Mouse (Mus musculus): ENCODE measurements at regions not wholly inside any gene's neighbourhood (a gene's known extent, or its start where the extent isn't known, plus 50 kb on each side); places are given as distances from the start of the nearest gene placed in this dataset.

DNA sequence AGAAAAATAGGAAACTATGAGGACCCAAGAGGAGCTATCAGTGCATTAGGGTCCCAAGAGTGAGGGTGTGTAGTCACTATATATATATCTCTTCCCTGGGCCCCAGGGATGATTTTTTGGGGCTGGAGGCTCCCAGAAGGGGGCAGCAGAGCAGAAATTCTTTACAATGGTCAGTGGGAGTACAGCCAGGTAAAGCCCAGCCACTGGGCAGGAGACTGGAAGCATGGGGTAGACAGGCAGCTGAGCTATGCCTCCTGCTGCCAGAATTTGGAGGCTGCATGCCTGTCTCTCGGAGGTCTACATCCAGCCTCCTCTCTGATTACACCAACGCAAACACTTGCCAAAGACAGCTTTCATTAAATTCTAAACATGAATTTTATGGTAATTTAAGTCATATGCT is 202.7 kb upstream of the Irx1 start:
- H3K27ac ChIP-seq (ENCODE audit: low read depth) = no peak overlapping the region
- 56% methylated on average over 2 of the region's 2 CpGs for WGBS (ENCODE audit: insufficient replicate concordance)
- no peaks in the 10 kb centered on the region for H3K36me3 ChIP-seq (replicated peaks; ENCODE audit: insufficient read depth, low read length)
- no peaks in the 10 kb centered on the region for H3K27me3 ChIP-seq (ENCODE audit: insufficient read depth, low read length)
- TF ChIP-seq CTCF (IDR thresholded peaks at IDR 0.05; ENCODE audit: low read depth) = no peak
- TF ChIP-seq EP300 (IDR thresholded peaks at IDR 0.05; ENCODE audit: low read depth) = no peak
- DNase-seq (no peak), ATAC-seq (no peak)
- no peak overlapping the region for H3K4me3 ChIP-seq (ENCODE audit: low read depth, low read length)
- H3K4me2 ChIP-seq (ENCODE audit: low read depth, low read length) = no peak overlapping the region
- H3K4me1 ChIP-seq (ENCODE audit: insufficient read depth) = no peaks in the 10 kb centered on the region
- no peaks in the 10 kb centered on the region for H3K9me3 ChIP-seq (ENCODE audit: low read length)
- no peak overlapping the region for H3K9ac ChIP-seq (replicated peaks)

DNA sequence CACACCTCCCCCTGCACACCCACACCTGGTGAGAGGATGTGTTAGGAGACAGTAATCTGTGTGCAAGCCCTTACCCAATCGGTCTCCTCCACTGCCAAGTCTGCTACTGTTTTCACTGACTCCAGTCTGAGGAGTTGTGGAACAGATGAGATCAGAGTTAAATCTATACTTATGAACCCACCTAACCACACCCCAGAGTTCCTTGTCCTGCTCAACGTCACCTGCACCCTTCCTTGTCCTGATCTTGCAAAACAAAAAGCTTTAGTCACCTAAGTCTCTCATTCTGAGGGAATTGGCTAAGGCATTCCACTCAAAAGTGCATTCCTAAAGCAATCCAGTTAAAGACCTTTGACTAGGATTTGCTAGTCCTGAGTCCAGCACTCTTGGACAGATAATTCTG is 203.9 kb upstream of the Irx1 start:
- H3K4me1 ChIP-seq (ENCODE audit: insufficient read depth) = no peaks in the 10 kb centered on the region
- H3K4me2 ChIP-seq (ENCODE audit: low read depth, low read length) = no peak overlapping the region
- H3K27ac ChIP-seq (ENCODE audit: low read depth) = no peak overlapping the region
- ATAC-seq = no peak
- no peak overlapping the region for H3K4me3 ChIP-seq (ENCODE audit: low read depth, low read length)
- no peaks in the 10 kb centered on the region for H3K36me3 ChIP-seq (replicated peaks; ENCODE audit: insufficient read depth, low read length)
- TF ChIP-seq EP300 (IDR thresholded peaks at IDR 0.05; ENCODE audit: low read depth) (no peak), CTCF (IDR thresholded peaks at IDR 0.05; ENCODE audit: low read depth) (no peak)
- WGBS (ENCODE audit: insufficient replicate concordance) = 63% methylated on average over 2 of the region's 2 CpGs
- no peaks in the 10 kb centered on the region for H3K9me3 ChIP-seq (ENCODE audit: low read length)
- H3K9ac ChIP-seq (replicated peaks) = no peak overlapping the region
- DNase-seq = no peak
- H3K27me3 ChIP-seq (ENCODE audit: insufficient read depth, low read length) = no peaks in the 10 kb centered on the region

DNA sequence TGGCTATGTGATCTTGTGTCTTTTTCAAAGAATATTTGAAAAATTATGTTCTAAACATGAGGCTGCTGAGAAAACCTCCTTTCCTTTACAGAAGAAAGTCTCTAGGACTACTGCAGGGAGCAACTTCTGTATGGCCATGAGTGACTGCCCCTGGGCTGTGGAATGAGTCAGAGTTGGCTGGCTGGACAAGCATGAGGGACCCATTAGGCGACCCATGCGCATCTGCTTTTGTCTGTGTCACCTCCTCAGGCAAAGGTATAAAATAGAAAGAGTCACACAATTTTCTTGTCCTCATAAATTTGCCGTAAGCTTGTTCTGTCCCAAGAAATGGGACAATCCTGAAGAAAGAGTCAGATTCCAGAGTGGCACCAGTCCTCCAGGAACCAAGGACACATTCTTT is 220.1 kb upstream of the Irx1 start:
- Histone ChIP-seq H3K4me2 (ENCODE audit: low read depth, low read length) (no peak overlapping the region), H3K4me1 (ENCODE audit: insufficient read depth) (no peaks in the 10 kb centered on the region), H3K27ac (ENCODE audit: low read depth) (no peak overlapping the region), H3K9ac (replicated peaks) (no peak overlapping the region), H3K36me3 (replicated peaks; ENCODE audit: insufficient read depth, low read length) (no peaks in the 10 kb centered on the region), H3K9me3 (ENCODE audit: low read length) (no peaks in the 10 kb centered on the region), H3K4me3 (ENCODE audit: low read depth, low read length) (no peak overlapping the region), H3K27me3 (ENCODE audit: insufficient read depth, low read length) (no peaks in the 10 kb centered on the region)
- no peak for ATAC-seq
- DNase-seq = peak; percentile 1
- TF ChIP-seq CTCF (IDR thresholded peaks at IDR 0.05; ENCODE audit: low read depth) = no peak
- no peak for TF ChIP-seq EP300 (IDR thresholded peaks at IDR 0.05; ENCODE audit: low read depth)
- WGBS (ENCODE audit: insufficient replicate concordance) = 81% methylated on average over 3 of the region's 3 CpGs

DNA sequence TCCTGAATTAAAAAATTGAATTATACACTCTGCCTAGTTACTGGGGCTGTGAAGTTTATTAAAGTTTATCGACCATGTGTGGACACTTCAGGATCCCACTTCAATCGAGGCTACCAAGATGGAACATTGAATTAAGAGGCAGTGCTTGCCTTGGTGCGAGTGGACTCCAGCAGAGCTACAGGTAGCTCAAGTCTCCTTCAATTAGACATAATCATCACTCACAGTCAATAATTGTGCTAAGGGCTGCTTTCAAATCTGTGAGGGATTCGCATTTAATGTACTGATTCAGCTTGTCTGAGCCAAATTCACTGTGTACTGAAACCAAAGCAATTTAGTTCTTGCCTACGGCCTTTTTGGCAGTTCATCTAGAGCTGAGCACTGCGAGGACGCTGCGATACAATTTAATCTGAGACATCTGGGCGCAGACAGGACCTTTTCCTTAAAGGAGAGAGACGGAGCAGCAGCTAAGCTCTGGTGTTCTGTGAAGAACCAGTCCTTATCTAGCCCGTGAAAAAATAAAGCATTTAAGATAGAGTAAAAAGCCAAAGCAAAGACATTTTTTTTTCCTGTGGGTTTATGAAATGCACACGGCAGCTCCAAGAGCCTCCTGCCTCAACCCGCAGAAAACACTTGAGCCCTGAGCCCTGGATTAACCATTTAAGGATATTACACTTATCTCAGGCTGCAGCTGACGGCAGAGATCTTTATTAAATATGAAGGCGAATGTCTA is 220.8 kb upstream of the Irx1 start:
- H3K27ac ChIP-seq (ENCODE audit: low read depth) = no peak overlapping the region
- H3K9ac ChIP-seq (replicated peaks) = no peak overlapping the region
- no peaks in the 10 kb centered on the region for H3K9me3 ChIP-seq (ENCODE audit: low read length)
- H3K4me2 ChIP-seq (ENCODE audit: low read depth, low read length) = no peak overlapping the region
- no peak overlapping the region for H3K4me3 ChIP-seq (ENCODE audit: low read depth, low read length)
- H3K4me1 ChIP-seq (ENCODE audit: insufficient read depth) = no peaks in the 10 kb centered on the region
- H3K36me3 ChIP-seq (replicated peaks; ENCODE audit: insufficient read depth, low read length) = no peaks in the 10 kb centered on the region
- no peak for TF ChIP-seq EP300 (IDR thresholded peaks at IDR 0.05; ENCODE audit: low read depth)
- no peak for TF ChIP-seq CTCF (IDR thresholded peaks at IDR 0.05; ENCODE audit: low read depth)
- DNase-seq (no peak), ATAC-seq (no peak)
- H3K27me3 ChIP-seq (ENCODE audit: insufficient read depth, low read length) = no peaks in the 10 kb centered on the region
- WGBS (ENCODE audit: insufficient replicate concordance) = 75% methylated on average over 15 of the region's 15 CpGs

DNA sequence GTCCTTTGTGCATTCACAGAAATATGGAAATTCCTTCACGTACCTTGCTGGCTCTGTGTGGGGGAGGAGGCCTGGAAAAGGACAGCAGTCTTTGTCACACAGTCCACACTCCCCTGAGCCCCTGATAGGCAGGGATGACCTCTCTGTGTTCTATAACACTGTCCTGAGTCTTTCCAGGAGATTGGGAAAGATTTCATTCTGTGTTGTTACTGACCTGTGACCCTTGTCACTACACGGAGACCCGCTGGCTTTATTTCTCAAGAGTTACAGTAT is 221.3 kb upstream of the Irx1 start:
- Histone ChIP-seq H3K4me2 (ENCODE audit: low read depth, low read length) (no peak overlapping the region), H3K4me3 (ENCODE audit: low read depth, low read length) (no peak overlapping the region), H3K27ac (ENCODE audit: low read depth) (no peak overlapping the region), H3K36me3 (replicated peaks; ENCODE audit: insufficient read depth, low read length) (no peaks in the 10 kb centered on the region), H3K4me1 (ENCODE audit: insufficient read depth) (no peaks in the 10 kb centered on the region), H3K27me3 (ENCODE audit: insufficient read depth, low read length) (no peaks in the 10 kb centered on the region), H3K9ac (replicated peaks) (no peak overlapping the region), H3K9me3 (ENCODE audit: low read length) (no peaks in the 10 kb centered on the region)
- 70% methylated on average over 3 of the region's 3 CpGs for WGBS (ENCODE audit: insufficient replicate concordance)
- TF ChIP-seq EP300 (IDR thresholded peaks at IDR 0.05; ENCODE audit: low read depth) = no peak
- DNase-seq = peak; percentile 3
- no peak for ATAC-seq

DNA sequence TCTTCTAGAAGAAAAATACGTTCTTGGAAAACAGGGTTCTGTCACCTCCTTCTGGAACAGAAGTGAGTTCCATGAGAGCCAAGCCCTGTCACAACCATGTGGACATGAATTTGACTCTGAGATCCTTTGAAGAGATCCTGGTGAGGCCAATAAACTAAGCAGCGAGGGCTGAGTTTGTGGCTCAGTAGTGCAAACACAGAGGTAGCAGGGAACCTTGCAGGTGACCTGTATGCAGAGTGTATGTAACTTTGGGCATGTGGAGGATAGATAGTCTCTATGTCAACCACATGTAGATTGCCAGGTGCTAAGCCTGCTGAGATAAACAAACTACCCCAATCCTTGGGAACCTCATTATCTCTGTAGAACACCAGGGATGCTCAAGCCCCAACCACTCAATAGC is 232.4 kb upstream of the Irx1 start:
- Histone ChIP-seq H3K9me3 (ENCODE audit: low read length) (no peaks in the 10 kb centered on the region), H3K9ac (replicated peaks) (no peak overlapping the region), H3K4me1 (ENCODE audit: insufficient read depth) (no peaks in the 10 kb centered on the region), H3K4me3 (ENCODE audit: low read depth, low read length) (no peak overlapping the region), H3K4me2 (ENCODE audit: low read depth, low read length) (no peak overlapping the region), H3K36me3 (replicated peaks; ENCODE audit: insufficient read depth, low read length) (no peaks in the 10 kb centered on the region), H3K27me3 (ENCODE audit: insufficient read depth, low read length) (no peaks in the 10 kb centered on the region), H3K27ac (ENCODE audit: low read depth) (no peak overlapping the region)
- no peak for TF ChIP-seq EP300 (IDR thresholded peaks at IDR 0.05; ENCODE audit: low read depth)
- no peak for TF ChIP-seq CTCF (IDR thresholded peaks at IDR 0.05; ENCODE audit: low read depth)
- WGBS (ENCODE audit: insufficient replicate concordance) = 66% methylated on average over 2 of the region's 2 CpGs
- DNase-seq (no peak), ATAC-seq (no peak)

Measured in liver, postnatal 0 days (tissue).